Mouse (Mus musculus) embryo, embryonic 10 days (tissue): Measurements from ENCODE around the gene Rab25.

ENCODE experiments used
- DNase-seq: peaks from one replicate; pipeline ENCODE4 v3.0.0-alpha.2; 2015; ENCODE audit warnings: low spot score

Gene Rab25

DNA sequence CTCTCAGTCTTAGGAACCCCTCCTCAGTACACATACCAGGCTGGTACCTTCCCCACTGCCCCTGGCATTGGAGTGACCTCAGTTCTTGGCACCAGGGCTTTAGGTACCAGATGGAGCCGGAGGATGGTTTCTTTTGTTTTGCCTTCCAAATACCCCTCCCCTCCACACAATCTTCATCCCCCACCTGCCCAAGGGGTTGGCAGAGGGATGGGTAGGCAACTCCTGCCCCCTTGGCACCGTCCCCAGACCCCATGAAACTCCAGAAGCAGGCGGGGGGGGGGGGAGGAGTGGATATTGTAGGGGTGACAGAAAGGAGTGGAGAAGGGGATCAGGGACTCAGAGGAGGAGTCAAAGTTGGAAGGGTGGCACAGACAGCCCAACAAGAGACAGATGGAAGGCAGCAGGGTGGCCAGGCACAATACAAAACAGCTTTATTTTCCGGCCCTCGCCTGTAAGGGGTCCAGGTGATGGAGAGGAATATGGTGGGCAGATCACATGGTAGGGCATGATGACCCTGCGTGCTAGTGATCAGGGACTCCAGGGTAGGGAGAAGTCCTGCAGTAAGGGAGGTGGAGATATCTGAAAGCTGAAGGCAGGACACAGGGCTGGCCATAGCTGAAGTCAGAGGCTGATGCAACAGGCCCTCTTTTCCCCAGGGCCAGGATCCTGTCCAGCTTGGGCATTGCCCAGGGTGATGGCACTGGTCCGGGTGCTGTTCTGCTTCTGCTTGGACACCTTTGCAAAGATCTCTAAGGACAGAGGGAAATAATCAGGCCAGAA lies 6.3 kb downstream of the Rab25 start:
- DNase-seq = no peak

DNA sequence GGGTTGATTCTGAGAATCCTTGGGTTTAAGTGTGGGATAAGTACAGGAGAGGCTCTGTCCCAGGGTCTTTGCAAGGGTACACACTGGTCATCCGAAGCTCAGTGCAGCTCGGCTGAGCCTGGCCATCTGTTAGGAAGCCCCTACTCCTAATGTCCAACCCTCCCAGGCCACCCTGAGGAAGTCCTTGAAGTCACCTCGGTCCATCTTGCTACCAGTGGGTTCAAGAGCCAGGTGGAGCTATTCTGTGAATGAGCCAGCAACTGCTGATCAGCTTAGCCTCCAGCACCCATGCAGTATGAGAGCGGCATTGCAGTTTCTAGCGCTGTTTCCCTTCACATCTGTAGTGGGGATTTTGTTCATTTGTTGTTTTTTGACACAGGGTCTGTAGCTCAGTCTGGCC lies 8.0 kb downstream of the Rab25 start:
- no peak for DNase-seq

DNA sequence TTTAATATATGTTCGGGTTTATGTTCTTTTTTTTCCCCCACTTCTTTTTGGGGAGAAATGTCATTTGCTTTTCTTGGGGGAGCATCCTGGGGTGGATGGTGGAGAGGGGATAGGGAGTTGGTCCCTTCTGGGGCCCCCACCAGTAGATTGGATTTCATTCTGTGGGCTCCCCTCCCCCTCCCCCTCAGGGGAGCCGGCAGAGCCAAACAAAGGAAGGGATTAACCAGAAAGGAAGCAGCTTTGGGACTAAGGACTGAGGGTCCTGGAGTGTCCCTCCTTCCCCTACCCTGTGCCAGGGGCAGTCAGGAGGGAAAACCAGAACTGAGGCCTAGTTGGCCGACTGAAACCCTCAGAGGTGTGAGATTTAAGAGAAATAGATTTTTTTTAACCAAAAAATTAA lies 8.7 kb downstream of the Rab25 start:
- DNase-seq = peak; percentile 55

DNA sequence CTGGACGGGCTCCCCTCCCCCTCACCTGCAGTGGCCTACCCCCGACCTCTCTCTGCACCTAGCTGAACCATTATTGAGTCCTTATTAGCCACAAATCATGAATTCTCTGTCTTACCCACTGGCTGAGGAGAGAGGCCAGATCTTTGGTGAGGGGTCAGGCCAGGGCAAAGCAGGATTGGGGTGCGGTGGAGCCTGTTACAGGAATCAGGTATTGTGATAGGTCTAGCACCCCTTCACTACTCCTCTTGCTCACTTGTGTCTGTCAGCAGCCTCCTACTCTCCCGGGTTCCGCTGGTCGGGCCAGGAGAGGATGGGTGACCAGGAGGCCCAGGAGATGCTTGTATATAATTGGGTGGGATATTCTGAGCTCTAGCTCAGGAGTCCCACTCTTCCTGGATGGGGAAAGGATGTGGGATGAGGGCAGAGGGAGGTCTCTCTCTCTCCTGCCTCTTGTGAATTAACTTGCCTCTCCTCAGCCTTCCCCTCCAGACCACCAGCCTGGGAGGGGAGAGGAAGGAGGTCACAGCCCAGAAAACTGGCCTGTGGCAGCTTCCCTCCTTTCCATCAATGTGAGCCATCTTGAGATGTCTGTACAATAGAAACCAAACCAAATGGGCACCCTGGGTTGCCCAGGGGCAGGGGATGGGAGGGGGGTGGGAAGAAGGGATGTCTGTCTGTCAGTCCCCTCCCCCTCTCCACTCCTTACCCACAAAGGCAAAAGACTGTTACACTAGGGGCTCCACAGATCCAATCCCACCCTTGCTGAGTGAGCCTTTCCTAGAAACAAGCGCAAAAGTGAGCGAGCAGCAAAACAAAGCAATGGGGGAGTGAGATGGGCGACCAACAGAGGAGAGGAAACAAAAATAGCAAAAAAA lies 9.6 kb downstream of the Rab25 start:
- no peak for DNase-seq

DNA sequence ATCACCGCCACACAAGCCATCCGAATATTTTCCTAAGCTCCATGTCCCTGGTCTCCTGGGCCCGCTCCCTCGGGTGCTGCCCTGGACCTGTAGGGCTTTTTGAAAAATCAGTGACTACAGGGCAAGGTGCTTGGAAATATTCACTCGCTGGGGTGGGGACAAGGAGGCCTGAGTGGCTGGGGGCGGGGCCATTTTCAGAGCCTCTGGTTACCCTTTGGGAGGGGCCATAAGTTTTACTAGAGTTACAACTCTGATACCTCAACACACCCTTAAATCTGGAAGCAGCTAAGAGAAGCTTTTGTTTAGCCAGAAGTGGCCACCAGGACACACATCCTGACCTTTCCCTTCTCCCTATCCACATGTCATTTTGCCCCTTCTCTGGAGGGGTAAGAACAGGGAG lies 11.0 kb downstream of the Rab25 start:
- DNase-seq = no peak

DNA sequence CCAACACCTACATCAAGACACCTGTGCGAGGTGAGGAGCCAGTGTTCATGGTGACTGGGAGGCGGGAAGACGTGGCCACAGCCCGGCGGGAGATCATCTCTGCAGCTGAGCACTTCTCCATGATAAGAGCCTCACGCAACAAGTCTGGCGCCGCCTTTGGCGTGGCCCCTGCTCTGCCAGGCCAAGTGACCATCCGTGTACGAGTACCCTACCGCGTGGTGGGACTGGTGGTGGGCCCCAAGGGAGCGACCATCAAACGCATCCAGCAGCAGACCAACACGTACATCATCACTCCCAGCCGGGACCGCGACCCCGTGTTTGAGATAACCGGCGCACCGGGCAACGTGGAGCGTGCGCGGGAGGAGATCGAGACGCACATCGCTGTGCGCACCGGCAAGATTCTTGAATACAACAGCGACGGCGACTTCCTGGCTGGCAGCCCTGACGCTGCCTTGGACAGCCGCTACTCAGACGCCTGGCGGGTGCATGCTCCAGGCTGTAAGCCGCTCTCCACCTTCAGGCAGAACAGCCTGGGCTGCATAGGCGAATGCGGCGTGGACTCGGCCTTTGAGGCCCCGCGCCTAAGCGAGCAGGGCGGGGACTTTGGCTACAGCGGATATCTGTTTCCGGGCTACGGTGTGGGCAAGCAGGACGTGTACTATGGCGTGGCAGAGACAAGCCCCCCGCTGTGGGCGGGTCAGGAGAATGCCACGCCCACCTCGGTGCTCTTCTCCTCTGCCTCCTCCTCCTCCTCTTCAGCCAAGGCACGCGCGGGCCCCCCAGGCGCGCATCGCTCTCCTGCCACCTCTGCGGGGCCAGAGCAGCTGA lies 11.8 kb downstream of the Rab25 start:
- peak; percentile 88 for DNase-seq

DNA sequence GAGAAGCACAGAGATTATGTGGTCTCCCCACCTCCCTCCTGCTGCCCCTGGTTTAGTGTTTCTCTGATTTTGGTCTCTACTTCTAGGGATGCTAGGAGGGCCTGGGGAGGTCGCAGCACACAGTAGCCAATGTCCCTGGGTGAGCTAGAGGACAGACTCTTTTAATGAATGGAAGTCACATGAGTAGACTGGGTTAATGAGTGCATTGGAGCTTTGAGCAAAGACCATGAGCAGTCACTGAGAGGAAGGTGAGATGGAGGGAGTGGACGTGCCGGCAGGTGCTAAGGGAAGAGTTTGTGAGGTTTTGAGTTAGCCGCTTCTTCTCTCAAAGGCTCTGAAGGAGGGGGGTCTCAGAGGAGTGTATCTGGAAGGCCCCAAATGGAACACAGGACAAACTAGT lies 12.6 kb downstream of the Rab25 start:
- DNase-seq = no peak

DNA sequence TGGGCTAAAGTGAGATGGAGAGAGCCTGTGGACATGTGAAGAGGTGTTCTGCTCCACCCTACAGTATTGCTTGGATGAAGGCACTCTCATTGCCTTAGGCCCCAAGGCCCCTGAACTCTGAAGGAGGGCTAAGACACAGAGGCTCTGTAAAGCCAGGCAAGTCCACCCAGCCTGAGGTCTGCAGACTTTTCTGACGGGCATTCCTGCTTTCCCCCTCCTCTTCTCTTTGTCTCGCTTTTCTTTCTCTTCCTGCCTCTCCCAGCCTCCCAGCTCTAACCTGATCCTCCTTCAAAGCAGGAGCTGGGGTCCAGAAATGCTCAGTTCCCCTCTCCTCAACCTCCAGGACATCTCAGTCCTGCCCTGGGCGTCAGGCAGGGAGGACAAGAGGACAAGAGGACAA lies 13.1 kb downstream of the Rab25 start:
- DNase-seq = no peak

DNA sequence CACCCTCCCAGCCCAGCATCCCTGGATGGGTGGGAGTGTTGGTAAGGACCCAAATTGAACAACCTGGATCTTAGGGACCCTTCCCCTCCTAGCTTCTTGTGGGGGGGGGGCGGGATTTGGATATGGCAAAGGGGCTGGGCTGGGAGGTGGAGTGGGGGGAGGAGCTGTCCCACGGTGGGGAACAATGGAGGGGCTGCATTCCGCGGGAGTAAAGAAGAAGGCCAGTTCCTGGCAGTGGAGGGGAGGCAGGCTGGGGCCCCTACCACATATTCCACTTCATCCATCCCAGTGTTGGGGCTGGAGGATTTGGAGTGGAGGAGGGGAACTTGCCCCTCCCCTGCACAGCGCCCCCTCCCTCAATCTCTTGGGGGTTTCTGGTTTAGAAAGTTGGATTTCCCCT lies 14.4 kb downstream of the Rab25 start:
- DNase-seq = no peak

DNA sequence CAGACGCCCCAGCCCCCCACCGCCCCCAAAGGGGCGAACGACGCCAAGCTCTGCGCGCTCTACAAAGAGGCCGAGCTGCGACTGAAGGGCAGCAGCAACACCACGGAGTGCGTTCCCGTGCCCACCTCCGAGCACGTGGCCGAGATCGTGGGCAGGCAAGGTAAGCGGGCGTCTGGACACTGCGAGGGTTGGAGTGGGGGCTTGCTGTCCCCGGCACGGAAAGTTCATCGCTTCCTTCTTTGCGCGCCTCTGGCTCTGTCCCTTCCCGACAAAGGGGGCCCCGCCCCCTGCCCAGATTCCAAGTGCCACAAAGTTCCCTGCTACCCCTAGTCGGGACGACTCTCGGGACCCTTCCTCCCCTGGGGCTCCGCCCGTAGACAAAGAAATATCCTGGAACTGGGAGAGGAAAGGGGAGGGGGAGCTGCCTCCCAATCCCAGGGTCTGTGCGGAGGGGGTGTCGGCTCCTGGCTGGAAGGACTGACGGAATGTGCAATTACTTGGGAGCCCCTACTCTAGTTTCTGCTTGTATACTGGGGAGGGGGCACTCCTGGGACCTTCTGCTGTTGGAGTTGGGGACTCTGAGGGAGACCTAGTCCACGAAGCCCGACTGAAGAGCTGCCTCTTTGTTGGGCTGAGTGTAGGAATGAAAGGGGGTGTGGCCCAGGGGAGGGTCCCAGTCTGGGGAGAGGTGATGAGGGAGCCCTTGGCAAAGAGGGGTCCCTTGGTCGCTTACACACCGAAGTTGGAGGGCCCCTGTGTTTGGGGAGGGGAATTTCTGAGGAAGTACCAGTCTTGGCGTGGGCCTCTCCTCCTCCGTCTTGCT lies 15.2 kb downstream of the Rab25 start:
- DNase-seq = peak; percentile 71

DNA sequence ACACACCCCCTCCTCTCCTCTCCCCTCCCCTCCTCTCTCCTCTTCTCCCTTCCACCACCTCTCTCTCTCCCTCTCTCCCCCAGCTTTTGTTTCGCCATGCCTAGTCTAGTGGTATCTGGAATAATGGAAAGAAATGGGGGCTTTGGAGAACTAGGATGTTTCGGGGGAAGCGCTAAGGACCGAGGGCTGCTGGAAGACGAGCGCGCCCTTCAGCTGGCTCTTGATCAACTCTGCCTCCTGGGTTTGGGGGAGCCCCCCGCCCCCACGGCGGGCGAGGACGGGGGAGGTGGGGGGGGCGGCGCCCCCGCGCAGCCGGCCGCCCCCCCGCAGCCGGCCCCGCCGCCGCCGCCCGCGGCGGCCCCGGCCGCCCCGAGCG lies 15.8 kb downstream of the Rab25 start, which contains the start of gene Mex3a:
Gene Mex3a (plus strand): TSS at position 97 of the 376 bp plus-strand sequence.
- DNase-seq = peak; percentile 52

DNA sequence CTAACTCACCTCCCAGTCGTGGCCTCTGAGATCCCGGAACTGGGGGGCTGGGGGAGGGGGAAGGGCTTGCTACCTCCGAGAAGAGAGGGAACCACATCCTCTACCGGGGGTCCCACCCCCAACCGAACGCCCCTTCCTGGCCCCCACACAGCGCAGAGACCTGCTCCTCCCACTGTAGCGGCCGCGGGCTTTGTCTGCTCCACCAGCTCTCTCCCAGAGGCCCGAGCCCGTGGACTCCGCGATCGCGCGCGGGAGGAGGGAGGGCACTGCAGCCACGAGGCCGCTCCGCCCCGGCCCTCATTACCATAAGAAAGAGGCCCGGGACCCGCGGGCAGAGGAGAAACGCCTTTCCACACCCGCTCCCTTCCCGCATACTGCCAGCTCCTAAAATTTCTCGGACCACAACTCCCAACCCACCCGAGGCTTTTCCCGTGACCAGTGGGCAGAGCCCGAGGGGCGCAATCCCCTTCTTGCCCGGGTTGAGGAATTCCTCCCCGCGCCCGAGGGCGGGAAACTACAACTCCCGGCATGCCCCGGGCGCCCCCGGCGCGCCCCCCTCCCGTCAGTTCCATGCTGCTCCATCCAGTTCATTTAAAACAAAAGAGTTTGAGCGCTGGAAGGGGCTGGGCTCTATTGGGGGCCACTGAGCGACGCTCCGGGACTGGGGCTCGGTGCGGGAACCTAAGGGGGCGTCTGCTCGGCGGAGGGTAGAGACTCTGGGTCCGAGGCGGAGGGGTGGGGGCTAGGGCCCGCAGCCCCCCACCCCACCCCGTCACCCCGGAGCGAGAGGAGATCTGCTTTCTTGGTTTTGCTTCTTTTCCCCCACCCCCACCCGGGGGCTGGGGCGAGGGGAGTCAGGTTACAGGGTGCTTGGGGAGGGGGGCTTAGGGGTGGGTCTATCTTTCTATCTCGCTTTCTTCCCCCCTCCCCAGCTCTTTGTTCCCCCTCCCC lies 16.5 kb downstream of the Rab25 start:
- peak; percentile 84 for DNase-seq

DNA sequence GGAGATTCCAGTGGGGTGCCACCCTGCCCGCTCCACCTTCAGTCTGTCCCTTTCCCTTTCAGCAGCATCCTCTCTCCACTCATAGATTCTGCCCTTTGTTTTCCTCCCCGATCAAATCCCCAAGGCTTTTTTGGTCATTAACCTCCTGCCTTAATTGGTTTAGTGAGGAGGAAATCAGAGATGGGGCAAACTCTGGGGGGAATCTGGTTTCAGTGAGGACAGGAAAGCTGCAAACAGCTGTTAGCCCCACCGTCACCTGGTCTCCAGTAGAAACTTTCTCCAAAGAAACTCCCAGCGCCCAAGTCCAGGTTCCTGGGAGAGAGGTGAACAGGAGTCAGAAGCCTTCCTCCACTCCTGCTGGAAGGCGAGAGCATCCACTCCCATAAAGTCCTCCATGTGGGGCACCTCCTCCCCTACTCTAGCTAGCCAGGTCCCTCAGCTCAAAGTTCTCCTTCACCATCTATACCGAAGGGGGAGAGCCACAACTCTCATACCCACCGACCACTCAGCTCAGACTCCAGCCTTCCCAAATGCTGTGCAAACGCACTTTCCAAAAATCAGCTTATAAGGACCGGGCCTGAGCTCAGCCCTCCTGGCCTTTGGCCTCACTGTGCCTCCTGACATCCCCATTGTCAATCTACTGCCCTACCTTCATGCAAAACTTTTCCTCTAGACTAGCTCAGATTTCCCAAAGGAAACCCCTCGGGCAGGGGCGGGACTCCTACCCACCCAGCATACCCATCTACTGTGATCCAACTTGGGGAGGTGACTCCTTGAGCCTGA lies 17.8 kb downstream of the Rab25 start:
- DNase-seq = peak; percentile 51

DNA sequence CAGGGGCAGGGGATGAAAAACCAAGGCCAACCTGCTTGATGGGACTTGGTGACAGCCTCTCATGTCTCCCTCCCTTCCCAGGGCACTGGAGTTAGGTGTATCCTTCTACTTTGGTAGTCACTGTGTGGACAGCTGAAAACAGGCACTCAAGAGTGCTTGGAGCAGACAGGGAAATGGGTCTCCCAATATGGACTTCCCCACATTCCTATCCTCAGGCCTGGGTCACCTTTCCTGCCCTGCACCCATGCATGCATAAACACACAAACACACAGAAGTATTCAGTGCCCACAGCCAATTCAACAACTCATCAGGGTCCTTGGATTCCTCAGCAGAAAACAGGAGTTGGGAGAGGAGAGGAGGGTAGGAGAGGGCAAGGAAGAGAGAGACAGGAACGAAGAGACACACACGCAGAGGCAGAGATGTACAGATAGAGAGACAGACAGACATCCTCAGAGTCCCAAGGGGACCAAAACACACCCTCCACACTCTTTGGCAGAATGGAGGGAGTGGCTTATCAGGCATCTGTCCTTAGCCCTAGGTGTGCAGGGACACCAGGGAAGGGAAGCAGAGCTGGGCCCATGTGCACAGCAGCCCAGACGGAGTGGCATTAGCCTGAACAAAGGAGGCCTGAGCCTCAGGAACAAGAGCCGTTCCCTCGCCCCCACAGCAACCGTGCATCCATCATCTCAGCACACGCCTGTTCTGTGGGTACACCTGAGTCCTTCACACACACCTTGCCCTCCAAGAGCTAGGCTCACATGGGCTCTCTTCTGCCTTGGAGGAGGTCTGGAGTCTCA lies 18.7 kb downstream of the Rab25 start:
- peak; percentile 32 for DNase-seq

DNA sequence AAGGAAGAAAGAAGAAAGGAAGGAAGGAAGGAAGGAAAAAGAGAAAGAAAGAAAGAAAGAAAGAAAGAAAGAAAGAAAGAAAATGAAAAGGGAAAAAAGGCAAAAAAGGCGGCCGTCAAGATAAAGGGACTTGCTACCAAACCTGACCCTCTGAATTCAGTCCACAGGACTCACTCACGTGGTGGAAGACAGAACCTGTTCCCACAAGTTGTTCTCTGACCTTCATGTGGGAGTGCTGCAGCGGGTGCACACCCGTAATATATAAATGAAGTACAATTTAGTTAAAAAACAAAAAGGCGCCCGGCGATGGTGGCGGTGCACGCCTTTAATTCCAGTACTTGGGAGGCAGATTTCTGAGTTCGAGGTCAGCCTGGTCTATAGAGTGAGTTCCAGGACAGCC lies 19.5 kb downstream of the Rab25 start:
- no peak for DNase-seq

DNA sequence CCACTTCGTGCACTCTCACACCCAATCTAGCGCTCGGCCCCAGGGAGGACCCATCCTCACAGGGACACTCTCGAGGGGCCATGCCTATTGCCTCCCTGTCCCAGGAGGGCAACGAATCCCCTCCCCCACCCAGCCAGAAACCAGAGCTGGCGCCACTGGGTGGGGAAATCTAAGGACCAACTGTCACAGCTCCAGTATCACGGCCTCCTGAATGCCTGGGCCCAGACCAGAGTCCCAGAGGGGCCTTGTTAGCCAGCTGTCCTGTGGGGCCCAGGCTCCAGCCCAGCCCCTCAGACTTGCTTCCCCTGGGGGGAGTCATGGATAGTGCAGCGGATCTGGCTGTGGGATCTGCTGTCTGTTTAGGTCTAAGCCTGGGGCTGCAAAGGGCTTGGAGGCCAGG lies 20.5 kb downstream of the Rab25 start:
- DNase-seq = peak; percentile 26

DNA sequence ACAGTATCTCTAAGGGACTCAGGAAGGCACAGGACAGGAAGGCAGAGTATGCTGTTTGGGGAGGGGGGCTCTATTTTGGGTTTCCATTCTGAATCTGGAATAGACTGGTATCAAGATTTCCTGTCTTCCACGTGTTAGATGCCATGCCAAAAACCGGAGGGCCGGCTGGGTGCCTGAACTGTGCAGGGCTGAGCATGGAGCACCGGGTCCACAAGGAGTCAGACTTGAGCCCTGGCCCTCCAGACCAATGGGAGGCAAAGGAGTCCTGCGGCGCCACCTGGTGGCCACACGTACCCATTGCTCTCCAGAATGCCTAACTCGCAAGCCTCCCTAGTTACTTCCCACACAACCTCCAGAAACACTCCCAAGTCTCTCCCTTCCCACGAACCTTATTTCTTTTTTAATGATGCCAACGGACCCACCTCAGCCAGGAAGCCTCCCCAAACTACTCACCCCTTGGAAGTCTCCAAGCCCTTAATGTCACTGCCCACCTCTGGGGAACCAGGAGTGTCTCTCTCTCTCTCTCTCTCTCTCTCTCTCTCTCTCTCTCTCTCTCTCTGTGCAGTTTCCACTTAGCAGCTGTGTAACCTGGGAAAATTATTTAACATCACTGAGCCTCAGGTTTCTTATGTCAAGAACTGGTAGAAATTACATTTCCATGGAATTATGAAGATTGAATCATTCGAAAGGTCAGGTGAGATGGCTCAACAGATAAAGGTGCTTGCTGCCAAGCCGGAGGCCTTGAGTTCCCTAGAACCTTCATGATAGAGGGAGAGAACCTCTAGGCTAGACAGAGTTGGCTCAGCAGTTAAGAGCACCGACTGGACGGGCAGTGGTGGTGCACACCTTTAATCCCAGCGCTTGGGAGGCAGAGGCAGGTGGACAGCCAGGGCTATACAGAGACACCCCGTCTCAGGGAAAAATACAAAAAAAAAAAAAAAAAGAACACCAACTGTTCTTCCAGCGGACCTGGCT lies 21.7 kb downstream of the Rab25 start:
- DNase-seq = peak; percentile 97
